Mouse (Mus musculus) cerebellum, adult 2 months (tissue): Measurements from ENCODE around the gene Plekha8.

Experiments used
- CTCF ChIP-seq: fragments of 200-500 bp; IDR thresholded peaks from 2 replicates; pipeline ENCODE4 v1.5.1; 2011; ENCODE audit warnings: low read depth, mild to moderate bottlenecking, control low read depth, low read length, moderate library complexity, borderline replicate concordance; ENCODE audit not compliant: insufficient read depth
- POLR2A ChIP-seq: fragments of 200-500 bp; IDR thresholded peaks from 2 replicates; pipeline ENCODE4 v1.6.1; 2011; ENCODE audit warnings: low read length, control low read depth, borderline replicate concordance; ENCODE audit not compliant: insufficient read depth

- no peak for TF ChIP-seq CTCF
- no peak for TF ChIP-seq POLR2A
Measured at GRCm38 (mm10) chr6:54628381-54628780, 33.5 kb downstream of the Plekha8 start.
